Mouse (Mus musculus) ES-Bruce4 (cell line): Measurements from ENCODE around the gene Hspa8.

Experiments used
- CTCF ChIP-seq: IDR thresholded peaks from one replicate; pipeline ENCODE4 v1.8.1; 2011; ENCODE audit warnings: low read depth, low read length
- EP300 ChIP-seq: IDR thresholded peaks from 2 replicates; pipeline ENCODE4 v1.6.1; 2011; ENCODE audit warnings: low read depth, low read length; ENCODE audit not compliant: insufficient read depth
- POLR2A ChIP-seq: IDR thresholded peaks from one replicate; pipeline ENCODE4 v1.8.1; 2011; ENCODE audit warnings: low read length; ENCODE audit not compliant: insufficient read depth

- TF ChIP-seq POLR2A (no peak), CTCF (no peak), EP300 (no peak)
These were observed 4.5 kb downstream of the Hspa8 start for GRCm38 (mm10) chr9:40805263-40805662.
